Mouse (Mus musculus): ENCODE measurements at regions not wholly inside any gene's neighbourhood (a gene's known extent, or its start where the extent isn't known, plus 50 kb on each side); places are given as distances from the start of the nearest gene placed in this dataset.

DNA sequence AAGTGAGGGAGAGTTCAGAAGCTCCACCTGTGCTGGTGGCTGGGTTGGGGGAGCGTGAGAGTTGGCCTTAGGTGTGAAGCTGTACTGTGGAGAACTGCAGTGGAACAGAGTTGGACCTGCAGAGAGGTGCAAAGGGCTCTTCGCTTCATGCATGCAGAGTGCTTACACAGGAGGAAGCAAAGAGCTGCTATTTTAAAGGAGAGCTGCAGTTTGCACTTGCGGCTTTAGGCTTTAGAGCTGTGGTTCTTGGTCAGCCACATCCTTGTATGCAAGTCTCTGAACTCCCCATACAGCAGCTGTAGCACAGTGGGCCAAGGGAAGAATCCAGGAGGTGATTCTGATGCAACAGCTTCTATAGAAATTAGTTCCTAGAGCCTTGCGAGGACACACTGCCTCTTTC is 334.0 kb upstream of the Id2 start:
- Histone ChIP-seq H3K4me1 (ENCODE audit: control insufficient read depth in 1 of 2, insufficient read depth in 2 of 2) (peaks cover 19 to 61% of the 10 kb centered on the region in 2 experiments), H3K9ac (ENCODE audit: insufficient read depth, low read depth) (no peak overlapping the region), H3K27ac (ENCODE audit: insufficient read depth, low read depth) (no peak overlapping the region), H3K79me2 (replicated peaks; ENCODE audit: control insufficient read depth, extremely low read depth, insufficient read depth, poor library complexity, severe bottlenecking) (no peaks in the 10 kb centered on the region), H3K9me3 (replicated peaks; ENCODE audit: low read length) (no peaks in the 10 kb centered on the region), H3K4me2 (ENCODE audit: insufficient read depth, low read depth, poor library complexity, severe bottlenecking) (no peak overlapping the region), H3K36me3 (replicated peaks in 1 of 2; ENCODE audit: control insufficient read depth in 1 of 2, insufficient read depth in 1 of 2, low read length in 1 of 2) (no peaks in the 10 kb centered on the region), H3K4me3 (replicated peaks in 1 of 3; ENCODE audit: low read depth in 2 of 3, low read length in 2 of 3, poor library complexity in 1 of 3) (no peak overlapping the region), H3K27me3 (replicated peaks) (no peaks in the 10 kb centered on the region)
- TF ChIP-seq ETS1 (conservative IDR thresholded peaks at IDR 0.05; ENCODE audit: low read depth, low read length) (0 out of 2 replicates have a peak, but pooled peaks have one; percentile 8), USF2 (conservative IDR thresholded peaks at IDR 0.05; ENCODE audit: low read depth, low read length) (no peak)
- dilution Hi-C loops (cut with MboI; ENCODE audit: extremely low pct_ligation_motif_present, extremely low pct_unique_long_range_greater_than_20kb, low sequenced_read_pairs) (no loop called here), in situ Hi-C loops (cut with MboI; ENCODE audit: low pct_ligation_motif_present, low pct_unique_long_range_greater_than_20kb, low sequenced_read_pairs) (loop anchor here (25.0 kb wide), 1 partner anchor 219 kb away; no protein-coding TSS in a partner anchor)
- peak; percentile 43 for DNase-seq (ENCODE audit: extremely low read depth)

DNA sequence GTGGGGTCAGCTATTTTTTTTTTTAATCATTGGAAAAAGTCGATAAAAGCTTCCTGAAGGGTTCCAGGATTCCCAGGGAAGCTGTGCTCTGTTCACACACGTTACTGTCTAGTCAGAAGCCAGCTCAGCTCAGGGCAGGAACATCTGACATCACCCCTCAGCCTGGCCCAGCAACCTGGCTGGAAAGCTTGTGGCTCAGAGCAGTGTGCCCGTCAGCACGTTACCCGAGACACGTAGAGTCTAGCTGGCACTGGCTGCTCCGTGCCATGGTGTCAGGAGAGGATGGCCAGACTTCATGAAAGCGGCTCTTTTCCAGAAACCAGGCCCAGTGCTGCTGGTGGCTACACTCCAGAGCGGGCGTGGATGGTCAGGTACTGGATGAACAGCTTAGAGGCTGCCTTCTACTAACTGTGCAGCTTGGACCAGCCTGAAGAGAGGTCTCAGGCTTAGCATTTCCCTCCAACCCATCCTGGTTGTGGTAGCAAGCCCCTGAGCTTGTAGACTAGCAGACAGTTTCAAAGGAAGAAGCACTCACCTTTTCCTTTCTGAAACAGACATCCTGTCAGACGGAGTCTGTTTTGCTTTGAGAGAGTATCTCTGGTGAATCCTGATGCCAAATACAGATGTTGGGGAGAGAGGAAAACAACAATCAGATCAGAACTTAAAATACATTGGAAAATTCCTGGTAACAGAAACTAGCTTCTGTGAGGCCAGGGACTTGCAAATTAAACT is 331.1 kb upstream of the Id2 start:
- peaks cover 9 to 41% of the 10 kb centered on the region in 2 experiments for H3K4me1 ChIP-seq (ENCODE audit: control insufficient read depth in 1 of 2, insufficient read depth in 2 of 2)
- no peak overlapping the region for H3K4me2 ChIP-seq (ENCODE audit: insufficient read depth, low read depth, poor library complexity, severe bottlenecking)
- no peaks in the 10 kb centered on the region for H3K27me3 ChIP-seq (replicated peaks)
- dilution Hi-C loops (cut with MboI; ENCODE audit: extremely low pct_ligation_motif_present, extremely low pct_unique_long_range_greater_than_20kb, low sequenced_read_pairs) (no loop called here), in situ Hi-C loops (cut with MboI; ENCODE audit: low pct_ligation_motif_present, low pct_unique_long_range_greater_than_20kb, low sequenced_read_pairs) (loop anchor here (25.0 kb wide), 1 partner anchor 216 kb away; no protein-coding TSS in a partner anchor)
- no peaks in the 10 kb centered on the region for H3K9me3 ChIP-seq (replicated peaks; ENCODE audit: low read length)
- no peak for TF ChIP-seq ELF1 (IDR thresholded peaks at IDR 0.05; ENCODE audit: low read depth, low read length)
- no peak for TF ChIP-seq SIN3A (IDR thresholded peaks at IDR 0.05; ENCODE audit: low read length)
- no peak for TF ChIP-seq TCF12 (IDR thresholded peaks at IDR 0.05; ENCODE audit: low read depth, low read length)
- no peak for TF ChIP-seq TBP (conservative IDR thresholded peaks at IDR 0.05; ENCODE audit: low read depth, low read length)
- peak; percentile 17 for DNase-seq (ENCODE audit: extremely low read depth)
- H3K27ac ChIP-seq (ENCODE audit: insufficient read depth, low read depth) = no peak overlapping the region
- no peaks in the 10 kb centered on the region for H3K79me2 ChIP-seq (replicated peaks; ENCODE audit: control insufficient read depth, extremely low read depth, insufficient read depth, poor library complexity, severe bottlenecking)
- no peak overlapping the region for H3K4me3 ChIP-seq (replicated peaks in 1 of 3; ENCODE audit: low read depth in 2 of 3, low read length in 2 of 3, poor library complexity in 1 of 3)
- no peak overlapping the region for H3K9ac ChIP-seq (ENCODE audit: insufficient read depth, low read depth)
- no peaks in the 10 kb centered on the region for H3K36me3 ChIP-seq (replicated peaks in 1 of 2; ENCODE audit: control insufficient read depth in 1 of 2, insufficient read depth in 1 of 2, low read length in 1 of 2)

DNA sequence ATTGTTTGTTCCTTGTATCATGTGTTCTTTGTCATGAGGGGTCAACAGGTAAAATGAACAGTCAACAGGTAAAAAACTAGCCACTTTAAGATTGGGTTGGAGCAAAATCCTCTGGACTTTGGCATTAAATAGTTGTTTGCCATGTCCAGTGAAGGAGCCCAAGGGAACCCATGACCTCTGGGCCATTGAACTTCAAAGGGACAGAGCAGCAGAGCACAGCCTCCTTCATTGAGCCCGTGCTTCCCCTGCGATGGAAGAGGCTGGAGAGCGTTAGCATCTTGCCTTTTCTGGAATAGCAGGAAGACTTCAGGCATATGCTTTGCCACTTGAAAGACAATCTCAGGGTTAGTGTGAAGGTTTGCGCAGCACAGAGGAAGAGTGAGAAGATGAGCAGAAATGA is 320.4 kb upstream of the Id2 start:
- Histone ChIP-seq H3K4me2 (ENCODE audit: insufficient read depth, low read depth, poor library complexity, severe bottlenecking) (no peak overlapping the region), H3K9ac (ENCODE audit: insufficient read depth, low read depth) (no peak overlapping the region), H3K27ac (ENCODE audit: insufficient read depth, low read depth) (no peak overlapping the region), H3K36me3 (replicated peaks in 1 of 2; ENCODE audit: control insufficient read depth in 1 of 2, insufficient read depth in 1 of 2, low read length in 1 of 2) (no peaks in the 10 kb centered on the region), H3K9me3 (replicated peaks; ENCODE audit: low read length) (peaks cover 5% of the 10 kb centered on the region), H3K27me3 (replicated peaks) (no peaks in the 10 kb centered on the region), H3K4me3 (replicated peaks in 1 of 3; ENCODE audit: low read depth in 2 of 3, low read length in 2 of 3, poor library complexity in 1 of 3) (no peak overlapping the region), H3K79me2 (replicated peaks; ENCODE audit: control insufficient read depth, extremely low read depth, insufficient read depth, poor library complexity, severe bottlenecking) (no peaks in the 10 kb centered on the region), H3K4me1 (ENCODE audit: control insufficient read depth in 1 of 2, insufficient read depth in 2 of 2) (peaks cover 4 to 16% of the 10 kb centered on the region in 2 experiments; a peak in 3 of 4 replicates)
- no peak for DNase-seq (ENCODE audit: extremely low read depth)
- in situ Hi-C loops (cut with MboI; ENCODE audit: low pct_ligation_motif_present, low pct_unique_long_range_greater_than_20kb, low sequenced_read_pairs) = loop anchor here (10.0 kb wide), 1 partner anchor 323 kb away; the partner anchor contains the start of gene Id2
- dilution Hi-C loops (cut with MboI; ENCODE audit: extremely low pct_ligation_motif_present, extremely low pct_unique_long_range_greater_than_20kb, low sequenced_read_pairs) = no loop called here
- TF ChIP-seq SMC3 (IDR thresholded peaks at IDR 0.05; ENCODE audit: low read depth, low read length) (no peak), E2F4 (IDR thresholded peaks at IDR 0.05; ENCODE audit: insufficient replicate concordance, low read depth, low read length) (no peak), MAZ (IDR thresholded peaks at IDR 0.05; ENCODE audit: low read depth, low read length) (no peak), CHD1 (IDR thresholded peaks at IDR 0.05; ENCODE audit: low read depth, low read length) (no peak), RCOR1 (conservative IDR thresholded peaks at IDR 0.05; ENCODE audit: low read depth, low read length) (no peak), GABPA (IDR thresholded peaks at IDR 0.05; ENCODE audit: insufficient replicate concordance, low read depth, low read length) (no peak), JUND (conservative IDR thresholded peaks at IDR 0.05; ENCODE audit: low read depth, low read length) (no peak), USF1 (IDR thresholded peaks at IDR 0.05; ENCODE audit: low read depth, low read length) (no peak), EP300 (IDR thresholded peaks at IDR 0.05; ENCODE audit: low read length) (no peak), PAX5 (IDR thresholded peaks at IDR 0.05; ENCODE audit: low read length) (no peak), USF2 (conservative IDR thresholded peaks at IDR 0.05; ENCODE audit: low read depth, low read length) (no peak), MYC (IDR thresholded peaks at IDR 0.05; ENCODE audit: low read depth, low read length) (no peak), ZNF384 (IDR thresholded peaks at IDR 0.05; ENCODE audit: low read depth, low read length) (no peak), HCFC1 (IDR thresholded peaks at IDR 0.05; ENCODE audit: low read depth, low read length) (no peak), NRF1 (IDR thresholded peaks at IDR 0.05; ENCODE audit: low read depth, low read length) (no peak), ZMIZ1 (IDR thresholded peaks at IDR 0.05; ENCODE audit: low read depth, low read length) (no peak), RAD21 (IDR thresholded peaks at IDR 0.05; ENCODE audit: low read depth, low read length) (no peak), ELF1 (IDR thresholded peaks at IDR 0.05; ENCODE audit: low read depth, low read length) (no peak), MXI1 (IDR thresholded peaks at IDR 0.05; ENCODE audit: low read depth, low read length) (no peak)
